Mouse (Mus musculus) heart, postnatal 0 days (tissue): ENCODE measurements around the gene Mymx.
A peak's percentile ranks its signal among the peaks of the same experiment; 100 is the strongest.

Experiments used
- CTCF ChIP-seq: IDR thresholded peaks from 2 replicates; pipeline ENCODE4 v1.5.1; 2016; ENCODE audit warnings: antibody characterized with exemption, control low read depth, low read depth
- EP300 ChIP-seq: IDR thresholded peaks from 2 replicates; pipeline ENCODE4 v1.6.1; 2016; ENCODE audit warnings: antibody characterized with exemption, low read depth

DNA sequence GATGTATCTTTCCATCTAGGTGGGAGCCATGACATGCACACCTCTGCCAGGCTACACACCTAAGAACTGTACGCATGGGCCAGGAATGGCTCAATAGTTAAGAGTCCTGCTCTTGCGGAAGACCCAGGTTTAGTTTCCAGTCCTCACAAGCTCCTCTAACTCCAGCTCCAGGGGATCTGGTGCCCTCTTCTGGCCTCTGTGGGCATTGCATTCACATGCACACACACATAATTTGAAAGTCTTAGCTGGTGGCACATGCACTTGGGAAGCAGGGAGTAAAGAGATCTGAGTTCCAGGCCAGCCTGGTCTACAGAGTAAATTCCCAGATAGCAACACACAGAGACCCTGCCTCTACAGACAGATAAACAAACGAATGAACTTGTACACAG is 15.5 kb downstream of the Mymx start:
- TF ChIP-seq CTCF (peak; percentile 44), EP300 (no peak)
